Mouse (Mus musculus) intestine, postnatal 0 days (tissue): ENCODE data around the gene Grin2b. TPM values are rescaled to one million over a fixed set of nuclear protein-coding genes. Genes with fewer than 3 reads are reported as not detected.

Experiments used
- ATAC-seq: fragments of 200-750 bp; cut with Nextera tagmentation; 2 replicates; pipeline ENCODE4 v1.8.0; 2017; ENCODE audit warnings: mild to moderate bottlenecking, moderate TSS enrichment, moderate library complexity
- H3K27ac ChIP-seq: fragments of 300-500 bp; sonication (generic); 2 replicates; pipeline ENCODE4 v1.5.1; 2014; ENCODE audit warnings: mild to moderate bottlenecking, low read depth, low read length, moderate library complexity
- H3K27me3 ChIP-seq: fragments of 300-500 bp; sonication (generic); replicated peaks from 2 replicates; pipeline ENCODE4 v1.6.1; 2014; ENCODE audit warnings: low read length, mixed read lengths; ENCODE audit not compliant: control insufficient read depth, insufficient read depth
- H3K36me3 ChIP-seq: fragments of 300-500 bp; sonication (generic); 2 replicates; pipeline ENCODE4 v1.6.1; 2014; ENCODE audit warnings: mild to moderate bottlenecking, moderate library complexity; ENCODE audit not compliant: control insufficient read depth, insufficient read depth
- H3K4me1 ChIP-seq: fragments of 300-500 bp; sonication (generic); replicated peaks from 2 replicates; pipeline ENCODE4 v1.6.1; 2014; ENCODE audit warnings: antibody characterized with exemption, low read length, mixed read lengths; ENCODE audit not compliant: control insufficient read depth, insufficient read depth
- H3K4me2 ChIP-seq: fragments of 300-500 bp; sonication (generic); replicated peaks from 2 replicates; pipeline ENCODE4 v1.6.1; 2014; ENCODE audit warnings: low read depth, mild to moderate bottlenecking, moderate library complexity
- H3K4me3 ChIP-seq: fragments of 300-500 bp; sonication (generic); 2 replicates; pipeline ENCODE4 v1.5.1; 2014; ENCODE audit warnings: low read depth, low read length
- H3K9ac ChIP-seq: fragments of 300-500 bp; sonication (generic); 2 replicates; pipeline ENCODE4 v1.6.1; 2014; ENCODE audit warnings: mild to moderate bottlenecking, low read depth, low read length
- H3K9me3 ChIP-seq: fragments of 300-500 bp; sonication (generic); 2 replicates; pipeline ENCODE4 v1.6.1; 2016; ENCODE audit warnings: mixed run types; ENCODE audit not compliant: control insufficient read depth
- CTCF ChIP-seq: sonication (generic); IDR thresholded peaks from 2 replicates; pipeline ENCODE4 v1.5.1; 2016; ENCODE audit warnings: low read depth, mild to moderate bottlenecking, control low read depth, antibody characterized with exemption, moderate library complexity
- WGBS: fragments of 180-500 bp; shearing (Covaris S2); extraction: QIAGEN DNeasy Blood & Tissue Kit; methylation state at CpG from one replicate; pipeline ENCODE4 v1.1.7; 2014; 5-methylcytosine and 5-hydroxymethylcytosine counted together
- polyA plus RNA-seq: library from polyadenylated mRNA; unstranded; fragments of >200 nt; fragmentation: Nextera tagmentation; extraction: Ambion mirVana; gene quantifications from 2 replicates; pipeline ENCODE4 v1.2.1, GENCODE M21; 2015

The Grin2b gene
- polyA plus RNA-seq, 1 experiment from 2014 or later = not detected

- Histone ChIP-seq H3K9ac (no peak overlapping the region), H3K4me1 (no peaks in the 10 kb centered on the region), H3K4me3 (no peak overlapping the region), H3K9me3 (no peaks in the 10 kb centered on the region), H3K27ac (no peak overlapping the region), H3K36me3 (no peaks in the 10 kb centered on the region), H3K27me3 (no peaks in the 10 kb centered on the region), H3K4me2 (no peak overlapping the region)
- no peak for ATAC-seq
- TF ChIP-seq CTCF = no peak
- WGBS = 95% methylated on average over 6 of the region's 6 CpGs
These were observed 146.4 kb downstream of the Grin2b start for GRCm38 (mm10) chr6:136026936-136027335.

GRCm38 (mm10) chr6:136025801-136026200 is 147.5 kb downstream of the Grin2b start:
- Histone ChIP-seq H3K36me3 (no peaks in the 10 kb centered on the region), H3K4me2 (no peak overlapping the region), H3K9me3 (no peaks in the 10 kb centered on the region), H3K27ac (no peak overlapping the region), H3K9ac (no peak overlapping the region), H3K4me1 (no peaks in the 10 kb centered on the region), H3K27me3 (no peaks in the 10 kb centered on the region), H3K4me3 (no peak overlapping the region)
- 85% methylated on average over 4 of the region's 4 CpGs for WGBS
- no peak for TF ChIP-seq CTCF
- no peak for ATAC-seq

GRCm38 (mm10) chr6:136020460-136020859 is 152.9 kb downstream of the Grin2b start:
- no peak overlapping the region for H3K4me3 ChIP-seq
- no peak for ATAC-seq
- H3K27ac ChIP-seq = no peak overlapping the region
- H3K27me3 ChIP-seq = no peaks in the 10 kb centered on the region
- WGBS = 62% methylated on average over 3 of the region's 3 CpGs
- H3K9me3 ChIP-seq = no peaks in the 10 kb centered on the region
- H3K4me2 ChIP-seq = no peak overlapping the region
- H3K4me1 ChIP-seq = no peaks in the 10 kb centered on the region
- H3K36me3 ChIP-seq = no peaks in the 10 kb centered on the region
- TF ChIP-seq CTCF = no peak
- no peak overlapping the region for H3K9ac ChIP-seq

- Histone ChIP-seq H3K4me2 (no peak overlapping the region), H3K27ac (no peak overlapping the region), H3K9me3 (no peaks in the 10 kb centered on the region), H3K36me3 (no peaks in the 10 kb centered on the region), H3K9ac (no peak overlapping the region), H3K27me3 (no peaks in the 10 kb centered on the region), H3K4me3 (no peak overlapping the region), H3K4me1 (no peaks in the 10 kb centered on the region)
- no peak for TF ChIP-seq CTCF
- WGBS = 80% methylated on average over 1 of the region's 1 CpGs
- no peak for ATAC-seq
These were observed 154.3 kb downstream of the Grin2b start for GRCm38 (mm10) chr6:136018962-136019361.

GRCm38 (mm10) chr6:136013556-136014380 is 159.5 kb downstream of the Grin2b start:
- TF ChIP-seq CTCF = no peak
- no peak overlapping the region for H3K4me2 ChIP-seq
- no peak for ATAC-seq
- no peak overlapping the region for H3K27ac ChIP-seq
- no peaks in the 10 kb centered on the region for H3K4me1 ChIP-seq
- 85% methylated on average over 12 of the region's 12 CpGs for WGBS
- H3K27me3 ChIP-seq = no peaks in the 10 kb centered on the region
- H3K9ac ChIP-seq = no peak overlapping the region
- H3K4me3 ChIP-seq = no peak overlapping the region
- no peaks in the 10 kb centered on the region for H3K36me3 ChIP-seq
- H3K9me3 ChIP-seq = no peaks in the 10 kb centered on the region

GRCm38 (mm10) chr6:136011533-136011932 is 161.8 kb downstream of the Grin2b start:
- ATAC-seq = no peak
- WGBS = 89% methylated on average over 4 of the region's 4 CpGs

More at GRCm38 (mm10) chr6:136011533-136011932, 161.8 kb downstream of the Grin2b start:
- Histone ChIP-seq H3K4me3 (no peak overlapping the region), H3K9me3 (no peaks in the 10 kb centered on the region), H3K36me3 (no peaks in the 10 kb centered on the region), H3K27me3 (no peaks in the 10 kb centered on the region), H3K4me1 (no peaks in the 10 kb centered on the region), H3K9ac (no peak overlapping the region), H3K4me2 (no peak overlapping the region), H3K27ac (no peak overlapping the region)
- no peak for TF ChIP-seq CTCF
